Mouse (Mus musculus) heart, postnatal 10 days (tissue): ENCODE data around the gene Zfp185. TPM values are rescaled to one million over a fixed set of nuclear protein-coding genes. Genes with fewer than 3 reads are reported as not detected.
"Not testable (repeated sequence)": the region's sequence is repeated elsewhere in the genome, so short reads cannot be mapped to it uniquely, and the experiment has no call there.

ENCODE experiments used
- DNase-seq, 2 experiments: peaks; one replicate each; pipeline ENCODE4 v3.0.0; 2021
- intact Hi-C: fragments of 180-260 bp; cut with DNase I; formaldehyde crosslinking; loops from one replicate; pipeline ENCODE4 v1.15.1; 2025
- microRNA-seq, 2 experiments: library from miRNA; unstranded; fragments of <30 nt; microRNA quantifications; one replicate each; pipeline ENCODE4 v1.2.0; 2022
- total RNA-seq, 2 experiments: library from RNA; stranded (reverse); gene quantifications; 2 replicates each; pipeline ENCODE4 v1.2.3; 2021

The Zfp185 gene
- total RNA-seq, 2 experiments from 2014 or later, result 2.3 to 3.3 TPM

- no peak for DNase-seq
- intact Hi-C loops, result no loop called here
Observed at GRCm38 (mm10) chrX:73061528-73061927, 74.4 kb downstream of the Zfp185 start.

DNA sequence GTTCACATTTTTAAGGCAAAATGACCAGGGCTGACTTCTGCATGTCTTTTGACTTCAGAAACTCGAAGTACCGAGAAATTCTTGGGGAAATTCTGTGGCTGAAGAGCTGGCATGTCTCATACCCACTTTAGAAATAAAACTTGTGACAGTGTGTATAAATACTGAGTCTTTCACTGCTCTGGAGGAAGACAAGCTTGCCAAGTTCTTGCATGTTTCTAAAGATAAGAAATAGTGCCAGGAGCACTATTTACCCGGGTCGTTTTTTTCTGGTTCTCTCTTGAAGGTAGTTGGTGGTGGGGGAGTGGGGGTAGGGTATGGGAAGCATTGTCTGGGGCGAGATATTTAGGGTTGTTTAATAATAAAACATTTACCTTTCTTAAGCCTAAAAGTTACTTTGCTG, 75.2 kb downstream of the Zfp185 start:
- no peak for DNase-seq
- intact Hi-C loops, result no loop called here

DNA sequence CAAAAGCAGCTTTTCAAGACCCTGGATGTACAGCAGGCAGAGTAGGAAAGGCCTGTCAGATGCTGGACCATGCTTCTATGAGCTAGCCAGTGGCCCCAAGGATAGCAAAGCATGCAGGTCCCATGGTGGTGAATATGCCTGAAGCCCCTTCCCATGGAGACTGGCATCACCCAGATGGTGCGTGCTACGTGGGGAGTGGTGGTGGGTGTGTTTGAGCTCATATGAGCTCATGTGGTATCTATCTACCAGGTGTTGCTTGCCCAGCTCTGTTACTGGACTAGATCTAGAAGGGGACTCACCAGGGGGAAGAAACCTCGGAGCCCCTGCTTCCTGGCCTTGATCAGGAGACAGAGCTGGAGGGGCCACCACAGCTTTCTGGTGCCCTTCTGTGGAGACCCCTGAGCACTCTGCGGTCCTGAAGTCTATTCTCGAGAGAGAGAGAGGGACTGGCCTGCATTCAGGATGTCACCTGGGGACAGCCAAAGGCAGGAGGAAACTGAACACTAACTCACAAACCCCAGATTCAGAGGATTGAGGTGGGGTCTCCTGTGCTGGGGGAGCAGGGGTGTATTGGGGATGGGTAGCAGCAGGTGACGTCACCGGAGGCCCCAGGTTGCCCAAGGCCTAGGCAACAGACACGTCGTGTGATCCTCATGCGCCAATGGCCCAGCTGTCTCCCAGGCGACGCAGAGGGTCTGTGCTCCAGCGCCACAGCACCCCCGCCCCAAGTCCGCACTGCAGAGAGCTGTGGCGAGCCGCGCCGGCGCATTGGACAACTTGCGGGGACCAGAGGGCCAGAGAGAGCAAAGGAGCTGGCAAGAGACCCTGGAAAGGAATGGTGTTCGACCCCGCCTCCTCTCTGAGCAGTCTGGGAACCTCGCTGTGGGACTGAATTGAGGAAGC, 76.6 kb downstream of the Zfp185 start:
- intact Hi-C loops, result no loop called here
- DNase-seq, result peak in 1 of 2 experiments; percentile 6

DNA sequence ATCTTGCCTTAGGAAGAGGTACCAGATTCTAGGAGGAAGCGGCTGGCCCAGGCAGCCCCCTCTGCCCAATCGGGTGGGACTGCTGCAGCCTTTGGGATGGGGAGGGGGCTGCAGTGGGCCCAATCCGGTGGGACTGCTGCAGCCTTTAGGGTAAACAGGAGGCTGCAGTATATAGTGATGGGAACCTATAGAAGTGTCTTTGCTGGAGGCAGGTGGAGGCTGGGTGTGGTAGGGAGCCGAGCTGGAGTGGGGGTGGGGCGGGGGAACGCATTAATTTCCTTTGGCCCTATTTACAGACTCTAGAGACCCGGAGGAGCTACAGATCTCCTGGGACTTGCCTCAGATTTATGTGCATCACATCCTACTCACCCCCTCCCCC, 77.3 kb downstream of the Zfp185 start, which contains the start of gene Pnma3:
Pnma3 (plus strand) TSS at position 373 of the 379 bp plus-strand sequence.
- intact Hi-C loops, result no loop called here
- no peak for DNase-seq

DNA sequence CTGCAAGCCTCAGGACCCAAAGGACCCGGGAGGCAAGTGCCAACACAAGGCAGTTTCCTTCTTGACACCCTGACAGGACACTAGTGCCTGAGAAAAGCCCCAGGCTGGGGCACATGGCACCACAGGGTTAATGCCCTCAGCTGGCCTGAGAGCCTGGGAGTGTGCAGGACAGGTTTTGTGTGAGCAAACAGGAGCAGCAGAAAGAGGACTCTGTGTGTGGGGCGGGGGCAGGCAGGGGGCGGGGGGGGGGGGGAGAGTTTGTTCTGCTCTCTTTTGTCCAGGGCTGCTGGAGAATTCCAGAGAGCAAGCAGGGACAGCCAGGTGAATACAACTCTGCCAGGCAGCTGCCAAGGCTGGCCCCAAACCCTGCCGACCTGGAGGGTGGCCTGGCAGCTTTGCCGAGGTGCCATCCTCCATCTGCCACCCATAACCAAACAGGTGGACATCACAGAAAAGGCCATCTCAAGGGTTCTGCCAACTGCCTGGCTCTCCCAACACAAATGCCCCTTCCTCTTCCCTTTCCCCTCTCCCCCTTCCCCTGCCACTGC, 79.7 kb downstream of the Zfp185 start:
- DNase-seq, intact Hi-C loops: not testable (repeated sequence)

Small RNA genes lying within 50 kb of the gene (microRNA-seq; reads per million reads assigned to microRNA genes)
- 0 to 0.24 reads per million in 2 experiments for gene Mir2137

Other genes with a start within 250 kb of the Zfp185 start
- gene Gabrq, start 162.2 kb upstream of the Zfp185 start, total RNA-seq, result under 1 TPM in 1 of 2 experiments, not detected in 1; 0.10 TPM
- gene Cetn2, start 68.9 kb upstream of the Zfp185 start, total RNA-seq, result 10 to 100 TPM; 31.9 to 38.5 TPM
- 10 to 100 TPM in 1 of 2 experiments, 1 to 10 TPM in 1; 9.8 to 10.3 TPM for gene Nsdhl, start 68.8 kb upstream of the Zfp185 start, total RNA-seq
- gene Pnma5, start 49.8 kb downstream of the Zfp185 start, total RNA-seq, result under 1 TPM in 1 of 2 experiments, not detected in 1; 0.15 TPM
- not detected for gene Pnma3, start 77.4 kb downstream of the Zfp185 start, total RNA-seq
- gene Xlr4a, start 95.1 kb downstream of the Zfp185 start, total RNA-seq, result 1 to 10 TPM in 1 of 2 experiments, not detected in 1; 1.2 TPM
- gene Xlr3a, start 109.8 kb downstream of the Zfp185 start, total RNA-seq, result 1 to 10 TPM in 1 of 2 experiments, under 1 TPM in 1; 0.98 to 1.8 TPM
- not detected for gene Gm14685, start 129.7 kb downstream of the Zfp185 start, total RNA-seq
- not detected for gene Xlr5b, start 161.5 kb downstream of the Zfp185 start, total RNA-seq
- gene DXBay18, start 162.1 kb downstream of the Zfp185 start, total RNA-seq, result not detected
- gene Spin2d, start 189.7 kb downstream of the Zfp185 start, total RNA-seq, result not detected
- 1 to 10 TPM; 2.8 to 3.3 TPM for gene Xlr3b, start 204.9 kb downstream of the Zfp185 start, total RNA-seq
- gene Xlr4b, start 227.0 kb downstream of the Zfp185 start, total RNA-seq, result 1 to 10 TPM in 1 of 2 experiments, under 1 TPM in 1; 0.77 to 1.2 TPM
- 1 to 10 TPM; 5.8 to 7.3 TPM for gene F8a, start 241.0 kb downstream of the Zfp185 start, total RNA-seq